Mouse (Mus musculus): ENCODE measurements at regions not wholly inside any gene's neighbourhood (a gene's known extent, or its start where the extent isn't known, plus 50 kb on each side); places are given as distances from the start of the nearest gene placed in this dataset.

- Histone ChIP-seq H3K9ac (no peak overlapping the region), H3K27me3 (no peaks in the 10 kb centered on the region), H3K4me1 (replicated peaks) (peaks cover 11% of the 10 kb centered on the region), H3K4me3 (no peak overlapping the region), H3K4me2 (no peak overlapping the region), H3K9me3 (no peaks in the 10 kb centered on the region), H3K27ac (peak overlapping the region; percentile 68), H3K36me3 (no peaks in the 10 kb centered on the region)
- peak; percentile 75 for ATAC-seq (ENCODE audit: low FRiP score)
- 67% methylated on average over 9 of the region's 9 CpGs for WGBS
Measured at GRCm38 (mm10) chr14:24939476-24940200, 452.7 kb downstream of the Rps24 start.

- H3K36me3 ChIP-seq: no peaks in the 10 kb centered on the region
- H3K4me3 ChIP-seq: no peak overlapping the region
- WGBS: 47% methylated on average over 2 of the region's 2 CpGs
- H3K4me2 ChIP-seq: no peak overlapping the region
- no peak overlapping the region for H3K9ac ChIP-seq
- ATAC-seq (ENCODE audit: low FRiP score): no peak
- no peaks in the 10 kb centered on the region for H3K27me3 ChIP-seq
- H3K9me3 ChIP-seq: no peaks in the 10 kb centered on the region
- H3K27ac ChIP-seq: no peak overlapping the region
- no peaks in the 10 kb centered on the region for H3K4me1 ChIP-seq (replicated peaks)
Measured at GRCm38 (mm10) chr14:24945716-24946115, 458.8 kb downstream of the Rps24 start.

GRCm38 (mm10) chr14:24947084-24947483 lies 460.2 kb downstream of the Rps24 start:
- WGBS: 79% methylated on average over 5 of the region's 5 CpGs

GRCm38 (mm10) chr14:24955891-24956410 lies 469.0 kb downstream of the Rps24 start:
- no peaks in the 10 kb centered on the region for H3K9me3 ChIP-seq
- H3K4me2 ChIP-seq: no peak overlapping the region
- no peaks in the 10 kb centered on the region for H3K27me3 ChIP-seq
- H3K27ac ChIP-seq: no peak overlapping the region
- no peak overlapping the region for H3K9ac ChIP-seq
- H3K4me1 ChIP-seq (replicated peaks): peaks cover 15% of the 10 kb centered on the region
- no peak for ATAC-seq (ENCODE audit: low FRiP score)
- no peak overlapping the region for H3K4me3 ChIP-seq
- WGBS: 88% methylated on average over 11 of the region's 11 CpGs
- no peaks in the 10 kb centered on the region for H3K36me3 ChIP-seq

More at GRCm38 (mm10) chr14:24947084-24947483, 460.2 kb downstream of the Rps24 start:
- Histone ChIP-seq H3K27me3 (no peaks in the 10 kb centered on the region), H3K4me2 (no peak overlapping the region), H3K9me3 (no peaks in the 10 kb centered on the region), H3K4me1 (replicated peaks) (no peaks in the 10 kb centered on the region), H3K27ac (no peak overlapping the region), H3K36me3 (no peaks in the 10 kb centered on the region), H3K4me3 (no peak overlapping the region), H3K9ac (no peak overlapping the region)
- no peak for ATAC-seq (ENCODE audit: low FRiP score)

GRCm38 (mm10) chr14:24956528-24957210 lies 469.7 kb downstream of the Rps24 start:
- H3K36me3 ChIP-seq: no peaks in the 10 kb centered on the region
- no peak overlapping the region for H3K4me3 ChIP-seq
- no peaks in the 10 kb centered on the region for H3K27me3 ChIP-seq
- H3K4me1 ChIP-seq (replicated peaks): peaks cover 15% of the 10 kb centered on the region
- ATAC-seq (ENCODE audit: low FRiP score): no peak
- 83% methylated on average over 2 of the region's 2 CpGs for WGBS
- H3K27ac ChIP-seq: no peak overlapping the region
- H3K4me2 ChIP-seq: no peak overlapping the region
- no peaks in the 10 kb centered on the region for H3K9me3 ChIP-seq
- no peak overlapping the region for H3K9ac ChIP-seq

- 93% methylated on average over 4 of the region's 4 CpGs for WGBS
- no peak for ATAC-seq (ENCODE audit: low FRiP score)
- 0 out of 2 replicates have a peak overlapping the region, but pooled peaks have one; percentile 43 for H3K9ac ChIP-seq
- H3K4me3 ChIP-seq: no peak overlapping the region
- no peaks in the 10 kb centered on the region for H3K36me3 ChIP-seq
- no peaks in the 10 kb centered on the region for H3K27me3 ChIP-seq
- no peak overlapping the region for H3K27ac ChIP-seq
- no peak overlapping the region for H3K4me2 ChIP-seq
- H3K4me1 ChIP-seq (replicated peaks): peaks cover 15% of the 10 kb centered on the region
- no peaks in the 10 kb centered on the region for H3K9me3 ChIP-seq
Measured at GRCm38 (mm10) chr14:24957392-24957791, 470.5 kb downstream of the Rps24 start.

- Histone ChIP-seq H3K4me3 (no peak overlapping the region), H3K4me1 (replicated peaks) (peaks cover 15% of the 10 kb centered on the region), H3K27me3 (no peaks in the 10 kb centered on the region), H3K4me2 (no peak overlapping the region), H3K9ac (no peak overlapping the region), H3K9me3 (no peaks in the 10 kb centered on the region), H3K36me3 (no peaks in the 10 kb centered on the region), H3K27ac (no peak overlapping the region)
- 81% methylated on average over 4 of the region's 4 CpGs for WGBS
- ATAC-seq (ENCODE audit: low FRiP score): no peak
Measured at GRCm38 (mm10) chr14:24958821-24959220, 471.9 kb downstream of the Rps24 start.

GRCm38 (mm10) chr14:24959401-24959800 lies 472.5 kb downstream of the Rps24 start:
- Histone ChIP-seq H3K36me3 (no peaks in the 10 kb centered on the region), H3K4me3 (no peak overlapping the region), H3K27ac (no peak overlapping the region), H3K9ac (no peak overlapping the region), H3K4me2 (no peak overlapping the region), H3K4me1 (replicated peaks) (peaks cover 15% of the 10 kb centered on the region), H3K27me3 (no peaks in the 10 kb centered on the region), H3K9me3 (no peaks in the 10 kb centered on the region)
- ATAC-seq (ENCODE audit: low FRiP score): no peak
- WGBS: 73% methylated on average over 1 of the region's 1 CpGs

GRCm38 (mm10) chr14:24960082-24960482 lies 473.2 kb downstream of the Rps24 start:
- Histone ChIP-seq H3K27me3 (no peaks in the 10 kb centered on the region), H3K9me3 (no peaks in the 10 kb centered on the region), H3K9ac (no peak overlapping the region), H3K4me1 (replicated peaks) (peaks cover 15% of the 10 kb centered on the region), H3K4me2 (no peak overlapping the region), H3K36me3 (no peaks in the 10 kb centered on the region), H3K4me3 (no peak overlapping the region), H3K27ac (no peak overlapping the region)
- ATAC-seq (ENCODE audit: low FRiP score): peak; percentile 52; the same call in 1 of the 2 replicates
- WGBS: 38% methylated on average over 5 of the region's 5 CpGs

- H3K27me3 ChIP-seq: no peaks in the 10 kb centered on the region
- 68% methylated on average over 3 of the region's 3 CpGs for WGBS
- no peak overlapping the region for H3K4me2 ChIP-seq
- no peak overlapping the region for H3K9ac ChIP-seq
- no peaks in the 10 kb centered on the region for H3K9me3 ChIP-seq
- H3K4me1 ChIP-seq (replicated peaks): peaks cover 15% of the 10 kb centered on the region
- H3K36me3 ChIP-seq: no peaks in the 10 kb centered on the region
- H3K27ac ChIP-seq: peak overlapping the region; percentile 10; the same call in 1 of the 2 replicates
- H3K4me3 ChIP-seq: no peak overlapping the region
- no peak for ATAC-seq (ENCODE audit: low FRiP score)
Measured at GRCm38 (mm10) chr14:24960875-24961274, 473.9 kb downstream of the Rps24 start.

- H3K4me3 ChIP-seq: no peak overlapping the region
- no peak overlapping the region for H3K9ac ChIP-seq
- no peaks in the 10 kb centered on the region for H3K36me3 ChIP-seq
- H3K27ac ChIP-seq: no peak overlapping the region
- H3K4me2 ChIP-seq: no peak overlapping the region
- 92% methylated on average over 3 of the region's 3 CpGs for WGBS
- H3K4me1 ChIP-seq (replicated peaks): peaks cover 15% of the 10 kb centered on the region
- H3K9me3 ChIP-seq: no peaks in the 10 kb centered on the region
- no peaks in the 10 kb centered on the region for H3K27me3 ChIP-seq
- no peak for ATAC-seq (ENCODE audit: low FRiP score)
Measured at GRCm38 (mm10) chr14:24961721-24962120, 474.8 kb downstream of the Rps24 start.

GRCm38 (mm10) chr14:24969584-24969983 lies 482.7 kb downstream of the Rps24 start:
- Histone ChIP-seq H3K9ac (no peak overlapping the region), H3K36me3 (no peaks in the 10 kb centered on the region), H3K27ac (no peak overlapping the region), H3K4me1 (replicated peaks) (peaks cover 19% of the 10 kb centered on the region), H3K4me3 (no peak overlapping the region), H3K27me3 (no peaks in the 10 kb centered on the region), H3K4me2 (no peak overlapping the region), H3K9me3 (no peaks in the 10 kb centered on the region)
- no peak for ATAC-seq (ENCODE audit: low FRiP score)
- WGBS: 67% methylated on average over 2 of the region's 2 CpGs

All from hindbrain, embryonic 13.5 days (tissue).